Mouse (Mus musculus): Measurements from ENCODE around the gene Gpr39.
"Not testable (repeated sequence)": the region's sequence is repeated elsewhere in the genome, so short reads cannot be mapped to it uniquely, and the experiment has no call there.

The Gpr39 gene

GRCm38 (mm10) chr1:125676790-125677273 lies at the start of gene Gpr39:
Gene Gpr39, plus strand, starts transcription at chr1:125676995.
- no peak for DNase-seq

- no peak for DNase-seq
Measured at GRCm38 (mm10) chr1:125639501-125640253, 37.1 kb upstream of the Gpr39 start.

GRCm38 (mm10) chr1:125643643-125644042 lies 33.2 kb upstream of the Gpr39 start:
- no peak for DNase-seq

- not testable (repeated sequence) for DNase-seq
Measured at GRCm38 (mm10) chr1:125646816-125647215, 30.0 kb upstream of the Gpr39 start.

- DNase-seq, result no peak
Measured at GRCm38 (mm10) chr1:125648011-125648410, 28.8 kb upstream of the Gpr39 start.

- no peak for DNase-seq
Measured at GRCm38 (mm10) chr1:125649056-125649455, 27.7 kb upstream of the Gpr39 start.

- no peak for DNase-seq
Measured at GRCm38 (mm10) chr1:125652836-125653594, 23.8 kb upstream of the Gpr39 start.

GRCm38 (mm10) chr1:125657416-125657815 lies 19.4 kb upstream of the Gpr39 start:
- DNase-seq, result no peak

- DNase-seq, result no peak
Measured at GRCm38 (mm10) chr1:125660151-125660550, 16.6 kb upstream of the Gpr39 start.

GRCm38 (mm10) chr1:125660901-125661300 lies 15.9 kb upstream of the Gpr39 start:
- no peak for DNase-seq

GRCm38 (mm10) chr1:125662058-125662457 lies 14.7 kb upstream of the Gpr39 start:
- DNase-seq, result no peak

GRCm38 (mm10) chr1:125662660-125663059 lies 14.1 kb upstream of the Gpr39 start:
- DNase-seq, result no peak

- DNase-seq, result no peak
Measured at GRCm38 (mm10) chr1:125663104-125663503, 13.7 kb upstream of the Gpr39 start.

- no peak for DNase-seq
Measured at GRCm38 (mm10) chr1:125665127-125665637, 11.6 kb upstream of the Gpr39 start.

GRCm38 (mm10) chr1:125669035-125669434 lies 7.8 kb upstream of the Gpr39 start:
- DNase-seq, result peak; percentile 7

GRCm38 (mm10) chr1:125675186-125675585 lies 1.6 kb upstream of the Gpr39 start:
- no peak for DNase-seq

- DNase-seq, result no peak
Measured at GRCm38 (mm10) chr1:125677286-125677685, 491 bp downstream of the Gpr39 start.

GRCm38 (mm10) chr1:125679522-125680077 lies 2.8 kb downstream of the Gpr39 start:
- no peak for DNase-seq

- DNase-seq, result no peak
Measured at GRCm38 (mm10) chr1:125684423-125684822, 7.6 kb downstream of the Gpr39 start.

GRCm38 (mm10) chr1:125685304-125685703 lies 8.5 kb downstream of the Gpr39 start:
- DNase-seq, result no peak

- no peak for DNase-seq
Measured at GRCm38 (mm10) chr1:125687701-125688420, 11.1 kb downstream of the Gpr39 start.

GRCm38 (mm10) chr1:125693541-125693940 lies 16.7 kb downstream of the Gpr39 start:
- no peak for DNase-seq

- no peak for DNase-seq
Measured at GRCm38 (mm10) chr1:125694338-125694737, 17.5 kb downstream of the Gpr39 start.

Measured in thymus, postnatal 4 days (tissue).